Mouse (Mus musculus): ENCODE results near the gene Polr1e. TPM values are rescaled to one million over a fixed set of nuclear protein-coding genes. Genes with fewer than 3 reads are reported as not detected.
"Not testable (repeated sequence)": the region's sequence is repeated elsewhere in the genome, so short reads cannot be mapped to it uniquely, and the experiment has no call there.

Gene Polr1e
- polyA plus RNA-seq, 1 experiment from 2014 or later: 55.6 TPM

DNA sequence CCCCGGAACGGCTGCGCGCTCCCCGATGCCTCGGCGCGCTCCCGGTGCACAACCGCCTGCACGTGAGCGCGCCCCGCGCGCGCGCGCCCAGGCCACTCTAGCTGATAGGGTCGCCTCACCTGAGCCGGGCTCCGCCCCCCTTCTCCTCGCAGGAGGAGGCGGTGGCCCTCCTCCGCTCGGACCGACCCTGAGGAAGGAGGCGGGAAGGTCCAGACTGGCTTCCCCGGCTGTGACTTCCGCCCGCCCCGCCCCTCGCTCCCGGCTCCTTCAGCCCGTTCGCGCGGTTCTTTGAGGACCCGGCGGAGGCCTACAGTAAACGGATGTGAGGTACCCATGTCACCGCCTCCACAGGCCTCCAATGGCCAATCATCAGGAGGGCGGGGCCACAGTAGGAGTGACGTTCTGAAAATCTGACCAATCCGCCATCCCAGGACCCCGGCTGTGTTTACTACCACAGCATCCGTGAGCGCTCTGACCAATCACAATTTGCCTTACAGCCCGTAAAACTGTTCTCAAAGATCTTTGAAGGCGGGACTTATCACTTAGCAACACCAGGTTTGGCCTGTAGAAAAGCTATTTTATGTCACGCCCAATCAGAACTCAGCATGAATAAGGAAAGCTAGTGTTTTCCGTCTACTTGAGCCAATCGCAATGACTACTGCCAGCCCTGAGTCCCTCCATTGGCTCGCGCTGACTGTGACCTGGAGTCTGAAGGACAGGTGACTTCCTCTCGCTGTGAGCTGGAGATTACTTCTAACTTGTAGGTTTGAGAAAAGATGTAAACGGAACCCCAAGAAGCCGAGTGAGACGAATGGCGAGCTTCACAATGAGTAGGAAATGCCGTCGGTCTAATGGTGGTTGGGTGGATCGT, 6.0 kb upstream of the Polr1e start, which contains the start of gene Zbtb5:
Gene Zbtb5 (minus strand): TSS at position 308 of the 871 bp plus-strand sequence.
- WGBS: under 1% methylated on average over 63 of the region's 63 CpGs
- 0 out of 2 replicates have a peak, but pooled peaks cover 3% of the 10 kb centered on the region for H3K36me3 ChIP-seq
- H3K27ac ChIP-seq: peak within 1 kb of the TSS; percentile 96
- H3K4me1 ChIP-seq (replicated peaks): peaks cover 26% of the 10 kb centered on the region
- peak; percentile 100 for DNase-seq (ENCODE audit: low spot score)
- no peaks in the 10 kb centered on the region for H3K27me3 ChIP-seq (ENCODE audit: insufficient read depth, poor library complexity, severe bottlenecking)
- no peaks in the 10 kb centered on the region for H3K9me3 ChIP-seq
- peak within 1 kb of the TSS; percentile 82 for H3K4me3 ChIP-seq

- DNase-seq (ENCODE audit: low spot score): no peak
Observed at GRCm38 (mm10) chr4:45013031-45013431, 5.4 kb upstream of the Polr1e start.

GRCm38 (mm10) chr4:45013537-45013936, 4.8 kb upstream of the Polr1e start:
- no peaks in the 10 kb centered on the region for H3K9me3 ChIP-seq
- H3K27ac ChIP-seq: no peak overlapping the region
- 6% methylated on average over 2 of the region's 2 CpGs for WGBS
- peaks cover 34% of the 10 kb centered on the region for H3K4me1 ChIP-seq (replicated peaks)
- no peaks in the 10 kb centered on the region for H3K36me3 ChIP-seq
- peak overlapping the region; percentile 82 for H3K4me3 ChIP-seq
- DNase-seq (ENCODE audit: low spot score): no peak
- no peaks in the 10 kb centered on the region for H3K27me3 ChIP-seq (ENCODE audit: insufficient read depth, poor library complexity, severe bottlenecking)

More at GRCm38 (mm10) chr4:45013031-45013431, 5.4 kb upstream of the Polr1e start:
- H3K27me3 ChIP-seq (ENCODE audit: insufficient read depth, poor library complexity, severe bottlenecking): no peaks in the 10 kb centered on the region
- peak overlapping the region; percentile 84 for H3K27ac ChIP-seq
- no peaks in the 10 kb centered on the region for H3K36me3 ChIP-seq
- H3K4me3 ChIP-seq: peak overlapping the region; percentile 82
- H3K4me1 ChIP-seq (replicated peaks): peaks cover 30% of the 10 kb centered on the region
- H3K9me3 ChIP-seq: no peaks in the 10 kb centered on the region
- WGBS: 2% methylated on average over 13 of the region's 13 CpGs

GRCm38 (mm10) chr4:45015615-45016014, 2.8 kb upstream of the Polr1e start:
- Histone ChIP-seq H3K27me3 (ENCODE audit: insufficient read depth, poor library complexity, severe bottlenecking) (no peaks in the 10 kb centered on the region), H3K27ac (no peak overlapping the region), H3K36me3 (no peaks in the 10 kb centered on the region), H3K4me1 (replicated peaks) (peaks cover 43% of the 10 kb centered on the region), H3K9me3 (no peaks in the 10 kb centered on the region), H3K4me3 (no peak overlapping the region)
- peak; percentile 33 for DNase-seq (ENCODE audit: low spot score)
- 12% methylated on average over 3 of the region's 3 CpGs for WGBS

DNA sequence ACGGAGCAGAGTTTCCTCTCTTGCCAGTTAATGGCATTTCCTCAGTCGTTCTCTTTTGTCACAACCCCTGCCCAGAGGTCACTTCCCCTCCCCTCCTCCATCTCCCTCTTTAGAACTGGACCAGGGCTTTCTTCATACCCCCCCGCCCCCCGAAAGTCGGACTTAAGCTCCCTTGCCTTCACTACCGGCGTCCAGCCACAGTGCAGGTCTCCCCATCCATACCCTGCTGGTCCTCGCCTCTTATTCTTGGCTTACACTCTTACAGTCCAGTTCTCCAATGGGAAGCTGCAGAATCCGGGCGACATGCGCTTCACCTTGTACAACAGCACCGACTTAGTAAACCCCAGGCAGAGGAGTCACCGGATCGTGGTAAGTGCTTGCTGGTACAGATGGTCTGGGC, 626 bp downstream of the Polr1e start:
- Histone ChIP-seq H3K27ac (peak overlapping the region; percentile 82), H3K4me3 (peak overlapping the region; percentile 86), H3K9me3 (no peaks in the 10 kb centered on the region), H3K36me3 (peaks cover 26% of the 10 kb centered on the region), H3K27me3 (ENCODE audit: insufficient read depth, poor library complexity, severe bottlenecking) (no peaks in the 10 kb centered on the region), H3K4me1 (replicated peaks) (peaks cover 29% of the 10 kb centered on the region)
- WGBS: 2% methylated on average over 14 of the region's 14 CpGs
- DNase-seq (ENCODE audit: low spot score): peak; percentile 13

- Histone ChIP-seq H3K36me3 (peaks cover 91% of the 10 kb centered on the region), H3K27me3 (ENCODE audit: insufficient read depth, poor library complexity, severe bottlenecking) (no peaks in the 10 kb centered on the region), H3K9me3 (no peaks in the 10 kb centered on the region), H3K4me3 (no peak overlapping the region), H3K27ac (no peak overlapping the region), H3K4me1 (replicated peaks) (no peaks in the 10 kb centered on the region)
- 89% methylated on average over 4 of the region's 4 CpGs for WGBS
- DNase-seq (ENCODE audit: low spot score): no peak
Observed at GRCm38 (mm10) chr4:45026459-45026858, 8.1 kb downstream of the Polr1e start.

GRCm38 (mm10) chr4:45032586-45032985, 14.2 kb downstream of the Polr1e start:
- H3K4me1 ChIP-seq (replicated peaks): no peaks in the 10 kb centered on the region
- H3K4me3 ChIP-seq: no peak overlapping the region
- H3K9me3 ChIP-seq: no peaks in the 10 kb centered on the region
- DNase-seq (ENCODE audit: low spot score): no peak
- no peak overlapping the region for H3K27ac ChIP-seq
- H3K27me3 ChIP-seq (ENCODE audit: insufficient read depth, poor library complexity, severe bottlenecking): no peaks in the 10 kb centered on the region
- 92% methylated on average over 9 of the region's 9 CpGs for WGBS
- peaks cover 95% of the 10 kb centered on the region for H3K36me3 ChIP-seq

DNA sequence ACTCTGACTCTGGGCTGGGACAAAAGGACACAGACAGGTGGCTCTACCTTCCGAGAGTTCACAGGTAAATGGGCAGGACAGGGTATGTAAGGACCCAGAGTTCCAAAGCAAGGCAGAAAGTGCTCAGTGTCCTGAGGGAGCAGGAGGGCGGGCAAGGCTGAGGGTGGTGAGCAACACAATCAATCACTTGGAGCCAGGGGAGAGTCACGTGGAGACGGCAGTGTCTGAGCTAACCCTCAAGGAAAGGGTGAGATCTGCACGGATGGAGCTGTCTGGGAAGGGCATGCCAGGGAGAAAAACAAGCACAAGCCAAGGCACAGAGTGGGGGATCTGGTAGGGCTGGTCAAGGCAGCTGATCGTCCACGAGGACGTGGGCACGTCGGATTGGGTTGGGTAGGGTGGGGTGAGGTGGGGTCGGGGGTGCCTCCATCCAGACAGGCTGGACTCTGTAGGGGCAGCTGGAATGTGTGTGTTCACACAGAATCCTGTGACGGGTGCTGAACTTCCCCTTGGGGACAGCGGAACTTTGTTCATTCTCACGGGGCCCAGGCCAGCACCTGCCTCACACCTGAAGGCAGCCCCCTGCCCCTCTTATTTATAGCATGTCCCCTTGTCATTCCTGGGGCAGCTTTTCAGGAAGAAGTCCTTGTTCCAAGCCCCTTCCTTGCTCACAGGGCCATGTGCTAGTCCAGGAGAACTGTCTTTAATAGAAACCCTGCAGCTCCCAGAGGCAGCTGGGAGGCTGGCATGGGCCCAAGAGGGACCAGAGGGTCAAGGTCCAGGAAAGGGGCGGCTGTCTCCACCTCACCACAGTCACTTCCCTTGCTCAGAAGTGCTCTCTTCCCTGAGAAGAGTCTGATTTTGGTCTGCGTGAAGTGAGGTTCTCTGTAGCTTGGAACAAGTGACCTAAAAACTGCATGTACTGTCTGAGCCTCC, 16.6 kb downstream of the Polr1e start:
- H3K27ac ChIP-seq: no peak overlapping the region
- H3K27me3 ChIP-seq (ENCODE audit: insufficient read depth, poor library complexity, severe bottlenecking): no peaks in the 10 kb centered on the region
- 83% methylated on average over 16 of the region's 16 CpGs for WGBS
- H3K4me1 ChIP-seq (replicated peaks): no peaks in the 10 kb centered on the region
- no peak overlapping the region for H3K4me3 ChIP-seq
- no peak for DNase-seq (ENCODE audit: low spot score)
- H3K36me3 ChIP-seq: peaks cover 78% of the 10 kb centered on the region
- H3K9me3 ChIP-seq: no peaks in the 10 kb centered on the region

DNA sequence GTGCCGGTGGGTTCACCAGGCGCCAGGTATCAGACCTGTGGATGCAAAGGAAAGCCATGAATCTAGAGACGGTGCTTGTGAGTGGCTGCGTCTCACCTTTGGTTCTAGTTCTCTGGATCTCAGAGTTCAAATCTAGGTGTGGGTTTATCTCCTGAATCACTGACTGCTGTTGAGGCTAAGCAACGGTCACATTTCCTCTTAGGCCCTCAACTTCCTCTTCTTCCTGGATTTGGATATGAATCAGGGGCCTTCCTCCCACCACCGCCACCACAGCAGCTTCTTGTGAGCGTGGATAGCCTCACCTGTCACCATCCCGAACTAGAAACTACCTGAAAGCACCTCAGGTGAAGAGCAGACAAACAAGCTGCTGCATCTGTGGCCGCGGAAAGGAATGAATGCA, 17.7 kb downstream of the Polr1e start:
- Histone ChIP-seq H3K36me3 (peaks cover 78% of the 10 kb centered on the region), H3K27me3 (ENCODE audit: insufficient read depth, poor library complexity, severe bottlenecking) (no peaks in the 10 kb centered on the region), H3K4me3 (no peak overlapping the region), H3K27ac (no peak overlapping the region), H3K9me3 (no peaks in the 10 kb centered on the region), H3K4me1 (replicated peaks) (no peaks in the 10 kb centered on the region)
- DNase-seq (ENCODE audit: low spot score): no peak
- WGBS: 93% methylated on average over 10 of the region's 10 CpGs

DNA sequence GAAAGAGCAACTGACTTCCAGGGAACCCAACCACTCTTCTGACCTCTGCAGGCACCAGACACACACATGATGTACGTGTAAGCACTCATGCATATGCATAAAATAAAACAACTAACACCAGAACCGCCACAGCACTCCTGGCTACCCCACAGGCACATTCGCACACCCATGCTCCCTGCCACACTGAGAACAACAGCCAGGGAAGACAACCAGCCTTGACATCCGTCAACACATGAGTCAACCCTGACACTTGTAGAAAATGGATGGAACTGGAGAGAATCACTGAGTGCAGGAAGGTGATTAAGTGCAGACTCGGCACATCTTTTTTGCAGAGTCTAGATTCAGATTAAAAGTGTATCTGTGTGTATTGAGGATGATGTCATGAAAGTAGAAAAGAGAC, 18.2 kb downstream of the Polr1e start:
- no peaks in the 10 kb centered on the region for H3K27me3 ChIP-seq (ENCODE audit: insufficient read depth, poor library complexity, severe bottlenecking)
- no peaks in the 10 kb centered on the region for H3K9me3 ChIP-seq
- no peak overlapping the region for H3K4me3 ChIP-seq
- H3K27ac ChIP-seq: no peak overlapping the region
- DNase-seq (ENCODE audit: low spot score): no peak
- no peaks in the 10 kb centered on the region for H3K4me1 ChIP-seq (replicated peaks)
- peaks cover 78% of the 10 kb centered on the region for H3K36me3 ChIP-seq
- 86% methylated on average over 5 of the region's 5 CpGs for WGBS

- peaks cover 73% of the 10 kb centered on the region for H3K36me3 ChIP-seq
- DNase-seq (ENCODE audit: low spot score): no peak
- H3K4me1 ChIP-seq (replicated peaks): no peaks in the 10 kb centered on the region
- H3K27ac ChIP-seq: no peak overlapping the region
- H3K4me3 ChIP-seq: no peak overlapping the region
- WGBS: 90% methylated on average over 13 of the region's 13 CpGs
- H3K27me3 ChIP-seq (ENCODE audit: insufficient read depth, poor library complexity, severe bottlenecking): no peaks in the 10 kb centered on the region
- H3K9me3 ChIP-seq: no peaks in the 10 kb centered on the region
Observed at GRCm38 (mm10) chr4:45037455-45038410, 19.4 kb downstream of the Polr1e start.

DNA sequence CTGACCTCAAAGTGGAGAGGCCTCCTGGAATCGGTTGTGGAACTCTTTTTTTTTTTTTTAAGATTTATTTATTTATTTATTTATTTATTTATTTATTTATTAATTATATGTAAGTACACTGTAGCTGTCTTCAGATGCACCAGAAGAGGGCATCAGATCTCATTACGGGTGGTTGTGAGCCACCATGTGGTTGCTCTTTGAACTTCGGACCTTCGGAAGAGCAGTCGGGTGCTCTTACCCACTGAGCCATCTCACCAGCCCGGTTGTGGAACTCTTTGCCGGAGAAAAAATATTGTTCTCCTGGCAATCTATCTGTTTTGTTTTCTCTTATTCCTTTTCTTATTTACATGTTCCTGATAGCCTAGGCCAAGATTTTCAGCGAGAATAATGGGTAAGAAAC, 20.5 kb downstream of the Polr1e start:
- 55% methylated on average over 8 of the region's 8 CpGs for WGBS
- H3K36me3 ChIP-seq: peaks cover 70% of the 10 kb centered on the region
- H3K27ac ChIP-seq; H3K27me3 ChIP-seq (ENCODE audit: insufficient read depth, poor library complexity, severe bottlenecking); H3K9me3 ChIP-seq; H3K4me1 ChIP-seq (replicated peaks); H3K4me3 ChIP-seq; DNase-seq (ENCODE audit: low spot score): not testable (repeated sequence)
